Mouse (Mus musculus) stomach, embryonic 16.5 days (tissue): ENCODE data around the gene Fez1. TPM values are rescaled to one million over a fixed set of nuclear protein-coding genes. Genes with fewer than 3 reads are reported as not detected.

Experiments used
- ATAC-seq: fragments of 200-750 bp; cut with Nextera tagmentation; 2 replicates; pipeline ENCODE4 v1.8.0; 2017; ENCODE audit warnings: moderate number of reproducible peaks, moderate TSS enrichment; ENCODE audit not compliant: insufficient read depth, low FRiP score
- H3K27ac ChIP-seq: fragments of 300-500 bp; sonication (generic); 2 replicates; pipeline ENCODE4 v1.5.1; 2014; ENCODE audit warnings: low read length
- H3K27me3 ChIP-seq: fragments of 300-500 bp; sonication (generic); 2 replicates; pipeline ENCODE4 v1.6.1; 2014; ENCODE audit warnings: low read length, control low read depth, mixed read lengths; ENCODE audit not compliant: control insufficient read depth, insufficient read depth
- H3K36me3 ChIP-seq: fragments of 300-500 bp; sonication (generic); 2 replicates; pipeline ENCODE4 v1.6.1; 2014; ENCODE audit warnings: low read length; ENCODE audit not compliant: control insufficient read depth, insufficient read depth
- H3K4me1 ChIP-seq: fragments of 300-500 bp; sonication (generic); 2 replicates; pipeline ENCODE4 v1.6.1; 2014; ENCODE audit warnings: low read length, control low read depth, mixed read lengths; ENCODE audit not compliant: control insufficient read depth, insufficient read depth
- H3K4me2 ChIP-seq: fragments of 300-500 bp; sonication (generic); 2 replicates; pipeline ENCODE4 v1.6.1; 2014; ENCODE audit warnings: low read depth, low read length, mixed read lengths
- H3K4me3 ChIP-seq: fragments of 300-500 bp; sonication (generic); replicated peaks from 2 replicates; pipeline ENCODE4 v1.5.1; 2014; ENCODE audit warnings: mild to moderate bottlenecking, low read length
- H3K9ac ChIP-seq: fragments of 300-500 bp; sonication (generic); 2 replicates; pipeline ENCODE4 v1.6.1; 2014; ENCODE audit warnings: low read length
- H3K9me3 ChIP-seq: fragments of 300-500 bp; sonication (generic); replicated peaks from 2 replicates; pipeline ENCODE4 v1.6.1; 2016; ENCODE audit warnings: low read length, control low read depth; ENCODE audit not compliant: control insufficient read depth
- WGBS: fragments of 180-500 bp; shearing (Covaris S2); extraction: QIAGEN DNeasy Blood & Tissue Kit; methylation state at CpG from one replicate; pipeline ENCODE4 v1.1.7; 2014; 5-methylcytosine and 5-hydroxymethylcytosine counted together
- polyA plus RNA-seq: library from polyadenylated mRNA; unstranded; fragments of >200 nt; fragmentation: Nextera tagmentation; extraction: Ambion mirVana; gene quantifications from 2 replicates; pipeline ENCODE4 v1.2.1, GENCODE M21; 2015

The Fez1 gene
- polyA plus RNA-seq, 1 experiment from 2014 or later: 14.4 TPM

DNA sequence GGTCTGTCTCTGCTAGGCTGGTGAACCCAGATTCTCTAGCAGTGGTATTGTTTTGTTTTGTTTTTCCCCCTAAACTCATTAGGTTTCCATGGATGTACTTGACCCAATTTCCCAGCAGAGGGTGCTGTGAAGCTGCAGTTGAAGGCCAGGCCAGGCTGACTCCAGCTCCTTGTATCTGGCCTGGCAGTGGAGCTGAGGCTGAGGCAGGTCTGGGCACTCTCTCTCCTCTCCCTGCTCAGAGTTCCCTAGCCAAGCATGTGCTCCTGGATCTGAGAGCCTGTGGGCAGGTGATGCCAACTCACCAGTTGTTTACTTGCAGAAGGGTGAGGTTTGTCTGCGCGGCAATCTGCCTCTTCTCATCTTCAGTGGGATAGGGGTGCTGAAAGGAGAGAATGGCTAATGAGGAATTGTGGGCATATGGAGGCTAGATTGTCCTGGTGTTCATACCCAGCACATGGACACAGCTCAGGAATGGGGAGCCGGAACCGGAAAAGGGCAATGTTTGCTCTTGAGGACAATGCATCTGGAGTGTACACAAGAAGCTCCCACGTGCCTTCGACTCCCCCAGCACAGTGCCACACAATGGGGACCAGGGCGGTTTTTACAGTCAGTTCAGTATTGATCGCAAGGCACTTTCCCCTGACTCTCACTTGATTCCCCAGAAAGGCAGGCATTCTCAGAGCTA lies 73.5 kb downstream of the Fez1 start:
- WGBS: 64% methylated on average over 8 of the region's 8 CpGs
- 0 out of 2 replicates have a peak, but pooled peaks have one; percentile 41 for ATAC-seq

DNA sequence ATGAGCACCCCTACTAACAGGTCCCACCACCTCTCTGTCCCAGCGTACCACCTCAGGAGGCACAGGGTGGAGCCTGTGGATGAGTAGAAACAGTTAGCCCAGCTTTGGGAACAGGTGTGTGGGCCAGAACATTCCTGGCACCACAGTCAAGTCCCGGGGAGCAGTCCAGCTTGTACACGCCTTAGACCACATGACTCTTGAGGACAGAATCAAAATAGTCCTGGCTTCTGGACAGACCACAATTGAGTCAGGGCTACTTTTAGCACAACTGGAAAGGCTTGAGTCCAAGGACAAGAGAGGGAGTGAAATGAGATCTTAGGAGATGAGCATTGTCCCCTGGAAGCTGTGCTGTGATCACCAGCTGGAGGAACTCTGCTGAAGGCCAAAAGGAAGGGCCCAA lies 76.9 kb downstream of the Fez1 start:
- H3K27me3 ChIP-seq: no peaks in the 10 kb centered on the region
- H3K4me3 ChIP-seq: no peak overlapping the region
- H3K9ac ChIP-seq: no peak overlapping the region
- WGBS: 81% methylated on average over 3 of the region's 3 CpGs
- ATAC-seq: no peak
- H3K27ac ChIP-seq: no peak overlapping the region
- no peaks in the 10 kb centered on the region for H3K9me3 ChIP-seq
- H3K4me2 ChIP-seq: no peak overlapping the region
- H3K36me3 ChIP-seq: no peaks in the 10 kb centered on the region
- H3K4me1 ChIP-seq: no peaks in the 10 kb centered on the region

More for the DNA sequence above, 73.5 kb downstream of the Fez1 start:
- H3K27ac ChIP-seq: no peak overlapping the region
- H3K9ac ChIP-seq: no peak overlapping the region
- H3K4me1 ChIP-seq: no peaks in the 10 kb centered on the region
- H3K4me3 ChIP-seq: no peak overlapping the region
- H3K4me2 ChIP-seq: no peak overlapping the region
- H3K9me3 ChIP-seq: no peaks in the 10 kb centered on the region
- no peaks in the 10 kb centered on the region for H3K36me3 ChIP-seq
- H3K27me3 ChIP-seq: no peaks in the 10 kb centered on the region

DNA sequence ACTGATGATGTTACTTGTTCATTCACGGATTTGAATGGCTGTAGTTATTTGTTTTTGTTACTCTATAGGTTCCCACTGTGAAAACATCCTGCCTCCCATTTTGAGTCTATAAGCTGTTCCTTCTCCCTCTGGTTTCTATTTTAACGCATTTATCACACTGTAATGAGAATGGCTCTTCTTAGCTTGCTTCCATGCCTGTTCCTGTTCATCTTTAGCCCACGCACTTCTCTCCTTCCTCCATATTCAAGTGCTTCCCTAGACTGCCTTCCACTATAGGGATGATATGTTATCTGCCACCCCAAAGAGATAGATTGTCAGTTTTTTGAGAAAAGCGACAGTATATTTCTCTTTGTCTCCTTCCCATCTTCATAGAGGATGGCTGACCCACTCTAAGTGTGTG lies 78.8 kb downstream of the Fez1 start:
- H3K9me3 ChIP-seq: no peaks in the 10 kb centered on the region
- 87% methylated on average over 4 of the region's 4 CpGs for WGBS

DNA sequence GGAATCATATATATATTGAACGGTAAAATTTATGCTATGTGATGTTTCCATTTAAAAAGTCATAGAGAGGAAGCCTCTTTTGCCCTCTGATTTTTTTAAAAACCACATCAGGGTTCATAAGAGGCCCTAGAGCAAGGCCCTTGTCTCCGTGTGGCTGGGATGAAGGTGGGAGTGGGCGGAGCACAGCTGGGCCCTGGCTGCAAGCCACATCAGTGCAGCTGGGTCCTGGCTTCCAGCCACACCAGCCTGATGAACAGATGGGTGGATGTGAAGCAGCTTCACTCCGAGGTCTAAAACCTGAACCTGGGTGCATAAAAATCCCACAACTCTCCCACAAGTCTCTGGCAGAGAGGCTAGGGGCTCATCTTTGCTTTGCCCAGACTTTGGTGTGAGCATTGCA lies 83.8 kb downstream of the Fez1 start:
- H3K4me1 ChIP-seq: 0 out of 2 replicates have a peak, but pooled peaks cover 3% of the 10 kb centered on the region
- no peak overlapping the region for H3K4me3 ChIP-seq
- H3K9ac ChIP-seq: no peak overlapping the region
- no peaks in the 10 kb centered on the region for H3K9me3 ChIP-seq
- no peak overlapping the region for H3K4me2 ChIP-seq
- H3K27ac ChIP-seq: no peak overlapping the region
- no peaks in the 10 kb centered on the region for H3K27me3 ChIP-seq
- ATAC-seq: no peak
- no peaks in the 10 kb centered on the region for H3K36me3 ChIP-seq
- 56% methylated on average over 4 of the region's 4 CpGs for WGBS

More for the DNA sequence above, 78.8 kb downstream of the Fez1 start:
- ATAC-seq: no peak
- Histone ChIP-seq H3K4me2 (no peak overlapping the region), H3K4me3 (no peak overlapping the region), H3K27ac (no peak overlapping the region), H3K36me3 (no peaks in the 10 kb centered on the region), H3K27me3 (no peaks in the 10 kb centered on the region), H3K4me1 (0 out of 2 replicates have a peak, but pooled peaks cover 1% of the 10 kb centered on the region), H3K9ac (no peak overlapping the region)

DNA sequence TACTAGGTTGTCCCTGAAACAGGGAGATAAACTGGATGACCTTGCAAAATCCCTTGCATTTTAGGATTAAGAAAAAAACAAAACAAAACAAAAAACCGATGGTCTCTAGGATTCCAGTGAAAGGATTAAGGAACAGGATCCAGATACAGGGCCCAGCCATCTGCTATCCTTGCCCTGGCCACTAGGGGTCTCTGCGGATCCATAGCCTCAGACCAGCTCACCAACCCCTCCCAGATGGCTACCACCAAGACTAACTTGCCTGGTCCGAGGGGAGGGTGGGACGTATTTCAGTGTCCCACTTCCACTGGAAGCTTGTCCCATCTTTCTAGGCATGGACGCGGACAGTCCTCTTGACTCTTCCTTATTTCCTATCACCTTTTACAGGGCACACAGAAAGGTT lies 94.7 kb downstream of the Fez1 start:
- Histone ChIP-seq H3K27me3 (no peaks in the 10 kb centered on the region), H3K4me3 (no peak overlapping the region), H3K36me3 (no peaks in the 10 kb centered on the region), H3K4me1 (peaks cover 6% of the 10 kb centered on the region; the same call in 1 of the 2 replicates), H3K27ac (peak overlapping the region; percentile 56; the same call in 1 of the 2 replicates), H3K4me2 (peak overlapping the region; percentile 14), H3K9me3 (no peaks in the 10 kb centered on the region), H3K9ac (no peak overlapping the region)
- peak; percentile 34; the same call in 1 of the 2 replicates for ATAC-seq
- WGBS: 3% methylated on average over 6 of the region's 6 CpGs

DNA sequence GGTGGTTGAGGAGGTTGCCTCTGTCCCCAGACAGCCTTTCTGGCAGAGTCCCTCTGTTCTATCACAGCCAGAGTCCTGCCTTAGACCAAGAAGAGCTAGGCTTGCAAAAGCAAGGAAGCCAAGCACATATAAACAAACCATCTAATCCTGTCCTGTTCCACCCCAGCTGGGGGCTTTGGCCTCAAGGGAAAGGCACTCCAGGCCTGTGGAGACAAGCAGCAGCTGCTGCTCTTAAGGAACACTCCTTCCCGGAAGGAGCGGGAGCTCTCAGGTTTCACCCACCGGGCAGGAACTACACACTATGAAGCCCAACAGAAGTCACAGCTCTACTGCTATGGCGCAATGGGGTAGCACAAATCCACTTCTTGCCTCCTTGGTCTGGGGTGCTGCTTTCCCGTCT lies 95.3 kb downstream of the Fez1 start:
- WGBS: 26% methylated on average over 5 of the region's 5 CpGs
- peaks cover 6% of the 10 kb centered on the region; the same call in 1 of the 2 replicates for H3K4me1 ChIP-seq
- no peaks in the 10 kb centered on the region for H3K36me3 ChIP-seq
- peak overlapping the region; percentile 63 for H3K27ac ChIP-seq
- H3K27me3 ChIP-seq: no peaks in the 10 kb centered on the region
- ATAC-seq: peak; percentile 81
- H3K9me3 ChIP-seq: no peaks in the 10 kb centered on the region
- H3K4me3 ChIP-seq: no peak overlapping the region
- H3K4me2 ChIP-seq: peak overlapping the region; percentile 14
- no peak overlapping the region for H3K9ac ChIP-seq

DNA sequence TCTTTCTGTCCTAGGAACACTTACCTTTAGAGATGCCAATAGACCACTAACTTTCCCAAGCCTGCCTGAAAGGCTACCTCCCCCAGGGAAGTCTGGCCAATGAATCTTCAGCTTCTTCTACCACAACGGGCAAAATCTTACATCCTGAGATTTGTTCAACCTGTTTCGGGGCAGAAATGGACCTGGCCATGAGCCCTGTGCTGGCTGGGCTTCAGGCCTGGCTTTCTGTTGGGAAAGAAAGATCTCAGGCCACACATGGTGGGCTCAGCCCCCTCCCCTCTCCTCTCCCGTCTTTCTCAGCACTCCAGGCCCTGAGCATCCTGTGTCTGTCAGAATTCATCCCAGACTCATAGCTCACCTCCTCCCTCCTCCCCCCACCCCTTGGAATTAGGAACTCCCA lies 96.9 kb downstream of the Fez1 start:
- H3K27ac ChIP-seq: no peak overlapping the region
- H3K4me2 ChIP-seq: no peak overlapping the region
- no peak overlapping the region for H3K9ac ChIP-seq
- WGBS: 43% methylated on average over 3 of the region's 3 CpGs
- no peaks in the 10 kb centered on the region for H3K9me3 ChIP-seq
- no peaks in the 10 kb centered on the region for H3K27me3 ChIP-seq
- no peak overlapping the region for H3K4me3 ChIP-seq
- ATAC-seq: no peak
- H3K4me1 ChIP-seq: peaks cover 6% of the 10 kb centered on the region; the same call in 1 of the 2 replicates
- H3K36me3 ChIP-seq: no peaks in the 10 kb centered on the region

DNA sequence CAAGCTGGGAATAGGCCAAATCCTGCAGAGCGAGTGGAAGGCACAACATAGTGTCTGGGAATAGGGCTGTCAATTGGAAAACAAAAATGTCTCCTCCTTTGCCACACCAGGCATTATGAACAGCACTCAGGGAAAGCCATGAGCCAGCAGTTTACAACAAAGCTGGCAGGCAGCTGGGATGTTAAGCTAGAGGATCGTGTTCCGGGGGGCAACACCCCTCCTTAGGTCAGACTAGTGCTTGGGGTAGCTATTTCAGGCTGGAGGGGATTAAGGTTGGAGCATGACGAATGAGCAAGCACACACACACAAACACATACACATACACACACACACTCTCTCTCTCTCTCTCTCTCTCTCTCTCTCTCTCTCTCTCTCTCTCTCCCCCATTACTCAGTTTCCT lies 97.8 kb downstream of the Fez1 start:
- no peak overlapping the region for H3K27ac ChIP-seq
- no peak overlapping the region for H3K4me3 ChIP-seq
- no peak for ATAC-seq
- no peaks in the 10 kb centered on the region for H3K27me3 ChIP-seq
- no peaks in the 10 kb centered on the region for H3K36me3 ChIP-seq
- no peak overlapping the region for H3K9ac ChIP-seq
- no peaks in the 10 kb centered on the region for H3K9me3 ChIP-seq
- peaks cover 6% of the 10 kb centered on the region; the same call in 1 of the 2 replicates for H3K4me1 ChIP-seq
- no peak overlapping the region for H3K4me2 ChIP-seq
- 40% methylated on average over 4 of the region's 4 CpGs for WGBS

DNA sequence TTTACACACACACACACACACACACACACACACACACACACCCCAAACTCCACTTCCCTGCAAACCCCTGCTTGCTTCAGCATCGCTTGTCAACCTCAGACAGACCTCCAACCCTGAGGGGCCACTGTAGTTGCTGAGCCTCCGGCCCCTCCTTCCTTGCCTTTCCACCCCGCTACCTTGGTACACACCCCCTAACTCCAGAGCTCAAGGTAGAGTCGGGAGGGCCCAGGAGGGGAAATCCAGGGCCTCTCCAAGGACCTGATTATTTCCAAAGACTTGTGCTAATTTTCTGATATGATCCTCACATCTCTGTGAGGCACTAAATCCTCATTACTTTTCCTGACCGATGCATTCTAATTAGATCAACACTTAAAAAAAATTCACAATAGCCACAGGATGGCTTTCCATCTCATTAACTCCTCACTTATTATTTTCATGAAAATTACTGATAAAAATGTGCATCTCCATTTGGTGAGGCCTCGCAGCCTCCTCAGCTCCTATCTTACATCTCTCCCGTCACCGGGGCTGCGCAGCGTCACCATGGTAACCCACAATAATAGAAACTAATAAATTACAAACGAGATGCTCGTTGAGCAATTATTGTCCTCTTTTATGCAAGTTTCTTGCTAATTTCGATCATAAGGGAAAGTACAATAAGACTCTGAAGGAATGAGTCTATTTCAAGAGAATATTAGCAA lies 100.2 kb downstream of the Fez1 start:
- H3K9me3 ChIP-seq: no peaks in the 10 kb centered on the region
- H3K27ac ChIP-seq: no peak overlapping the region
- peaks cover under 1% of the 10 kb centered on the region; the same call in 1 of the 2 replicates for H3K4me1 ChIP-seq
- H3K9ac ChIP-seq: no peak overlapping the region
- 74% methylated on average over 13 of the region's 13 CpGs for WGBS
- H3K4me2 ChIP-seq: no peak overlapping the region
- no peaks in the 10 kb centered on the region for H3K36me3 ChIP-seq
- no peak overlapping the region for H3K4me3 ChIP-seq
- ATAC-seq: no peak
- H3K27me3 ChIP-seq: no peaks in the 10 kb centered on the region
